Mouse (Mus musculus) G1E (cell line): ENCODE measurements at regions not wholly inside any gene's neighbourhood (a gene's known extent, or its start where the extent isn't known, plus 50 kb on each side); places are given as distances from the start of the nearest gene placed in this dataset.

Experiments
- ATAC-seq: 2 replicates; pipeline ENCODE4 v1.8.0; 2016; ENCODE audit warnings: mild to moderate bottlenecking; ENCODE audit not compliant: insufficient number of reproducible peaks, poor library complexity, low FRiP score, severe bottlenecking; ENCODE audit errors: extremely low read depth
- DNase-seq: peaks from one replicate; pipeline ENCODE4 v3.0.0; 2012; ENCODE audit warnings: low spot score
- H3K27me3 ChIP-seq: 2 replicates; pipeline ENCODE4 v1.6.1; 2012; ENCODE audit warnings: mild to moderate bottlenecking, low read length, inconsistent platforms; ENCODE audit not compliant: insufficient read depth
- H3K36me3 ChIP-seq: replicated peaks from 2 replicates; pipeline ENCODE3; 2012; ENCODE audit warnings: mild to moderate bottlenecking, inconsistent platforms
- H3K4me1 ChIP-seq: 2 replicates; pipeline ENCODE4 v1.6.1; 2012; ENCODE audit warnings: low read depth, low read length, inconsistent platforms, mixed read lengths; ENCODE audit not compliant: insufficient read depth
- H3K4me3 ChIP-seq: 2 replicates; pipeline ENCODE4 v1.5.1; 2012; ENCODE audit warnings: low read depth, mild to moderate bottlenecking, inconsistent platforms, low read length, moderate library complexity, mixed read lengths
- H3K9me3 ChIP-seq: replicated peaks from 2 replicates; pipeline ENCODE4 v1.6.1; 2012; ENCODE audit warnings: inconsistent platforms
- CTCF ChIP-seq: IDR thresholded peaks from 2 replicates; pipeline ENCODE4 v1.5.1; 2012; ENCODE audit warnings: low read depth, low read length, inconsistent platforms, mixed read lengths
- GATA1 ChIP-seq: IDR thresholded peaks from 2 replicates; pipeline ENCODE4 v1.6.1; 2012; ENCODE audit warnings: borderline replicate concordance, low read length, inconsistent platforms, mixed read lengths
- GATA2 ChIP-seq: IDR thresholded peaks from 2 replicates; pipeline ENCODE4 v1.6.1; 2012; ENCODE audit warnings: low read depth, low read length, inconsistent platforms, borderline replicate concordance
- POLR2AphosphoS5 ChIP-seq: IDR thresholded peaks from 2 replicates; pipeline ENCODE4 v1.6.1; 2012; ENCODE audit warnings: low read depth, low read length, inconsistent platforms; ENCODE audit not compliant: insufficient replicate concordance
- TAL1 ChIP-seq: conservative IDR thresholded peaks from 2 replicates; pipeline ENCODE4 v1.6.1; 2012; ENCODE audit warnings: low read depth, low read length, inconsistent platforms, mixed read lengths

- TF ChIP-seq TAL1 (peak; percentile 24; the same call in 1 of the 2 replicates), GATA2 (no peak)
- H3K9me3 ChIP-seq = no peaks in the 10 kb centered on the region
- H3K4me1 ChIP-seq = peaks cover 11% of the 10 kb centered on the region; the same call in 1 of the 2 replicates
- no peak for DNase-seq
- no peaks in the 10 kb centered on the region for H3K36me3 ChIP-seq
- peak; percentile 49; the same call in 1 of the 2 replicates for ATAC-seq
- H3K27me3 ChIP-seq = no peaks in the 10 kb centered on the region
- H3K4me3 ChIP-seq = no peak overlapping the region
These were observed 458.9 kb upstream of the Smim15 start for GRCm38 (mm10) chr13:107585353-107585752.

GRCm38 (mm10) chr13:107578968-107579367, 465.3 kb upstream of the Smim15 start:
- H3K36me3 ChIP-seq = no peaks in the 10 kb centered on the region
- TF ChIP-seq CTCF (no peak), POLR2AphosphoS5 (no peak), TAL1 (no peak), GATA2 (no peak), GATA1 (no peak)
- DNase-seq = no peak
- no peaks in the 10 kb centered on the region; the same call in 1 of the 2 replicates for H3K9me3 ChIP-seq
- H3K27me3 ChIP-seq = no peaks in the 10 kb centered on the region
- ATAC-seq = no peak
- no peak overlapping the region for H3K4me3 ChIP-seq
- H3K4me1 ChIP-seq = peaks cover 48% of the 10 kb centered on the region

- H3K4me1 ChIP-seq = peaks cover 54% of the 10 kb centered on the region
- H3K36me3 ChIP-seq = no peaks in the 10 kb centered on the region
- TF ChIP-seq GATA1 (no peak), GATA2 (no peak), CTCF (no peak), POLR2AphosphoS5 (no peak), TAL1 (no peak; the same call in 1 of the 2 replicates)
- DNase-seq (no peak), ATAC-seq (peak; percentile 47)
- H3K27me3 ChIP-seq = no peaks in the 10 kb centered on the region
- H3K9me3 ChIP-seq = no peaks in the 10 kb centered on the region; the same call in 1 of the 2 replicates
- H3K4me3 ChIP-seq = no peak overlapping the region
These were observed 466.4 kb upstream of the Smim15 start for GRCm38 (mm10) chr13:107577809-107578208.

GRCm38 (mm10) chr13:107577272-107577671, 467.0 kb upstream of the Smim15 start:
- no peaks in the 10 kb centered on the region for H3K27me3 ChIP-seq
- TF ChIP-seq POLR2AphosphoS5 (no peak), TAL1 (peak; percentile 75), GATA2 (no peak)
- no peaks in the 10 kb centered on the region; the same call in 1 of the 2 replicates for H3K9me3 ChIP-seq
- H3K4me3 ChIP-seq = no peak overlapping the region; the same call in 1 of the 2 replicates
- ATAC-seq (peak; percentile 70), DNase-seq (no peak)
- H3K4me1 ChIP-seq = peaks cover 59% of the 10 kb centered on the region
- H3K36me3 ChIP-seq = no peaks in the 10 kb centered on the region

- TF ChIP-seq TAL1 (no peak), GATA2 (no peak), CTCF (no peak)
- Histone ChIP-seq H3K9me3 (no peaks in the 10 kb centered on the region; the same call in 1 of the 2 replicates), H3K4me3 (no peak overlapping the region; the same call in 1 of the 2 replicates), H3K36me3 (no peaks in the 10 kb centered on the region), H3K4me1 (peaks cover 63% of the 10 kb centered on the region), H3K27me3 (no peaks in the 10 kb centered on the region)
- DNase-seq (no peak), ATAC-seq (no peak)
These were observed 467.5 kb upstream of the Smim15 start for GRCm38 (mm10) chr13:107576701-107577100.

GRCm38 (mm10) chr13:107575025-107575424, 469.2 kb upstream of the Smim15 start:
- Histone ChIP-seq H3K9me3 (no peaks in the 10 kb centered on the region; the same call in 1 of the 2 replicates), H3K4me3 (no peak overlapping the region), H3K4me1 (peaks cover 74% of the 10 kb centered on the region), H3K27me3 (no peaks in the 10 kb centered on the region), H3K36me3 (no peaks in the 10 kb centered on the region)
- ATAC-seq (no peak), DNase-seq (no peak)
- no peak for TF ChIP-seq TAL1
- no peak for TF ChIP-seq GATA1
- TF ChIP-seq GATA2 = no peak
- TF ChIP-seq POLR2AphosphoS5 = no peak
- no peak for TF ChIP-seq CTCF
